Mouse (Mus musculus) small intestine, adult 2 months (tissue): Measurements from ENCODE around the gene Scpep1.

Source experiments
- CTCF ChIP-seq: fragments of 200-500 bp; IDR thresholded peaks from 2 replicates; pipeline ENCODE4 v1.5.1; 2012; ENCODE audit warnings: low read depth, mild to moderate bottlenecking, control low read depth, inconsistent platforms, low read length, moderate library complexity, mixed read lengths; ENCODE audit not compliant: insufficient replicate concordance, insufficient read length; ENCODE audit errors: extremely low read depth
- POLR2A ChIP-seq: fragments of 200-500 bp; IDR thresholded peaks from 2 replicates; pipeline ENCODE4 v1.6.1; 2012; ENCODE audit warnings: low read depth, mild to moderate bottlenecking, control low read depth, inconsistent platforms, low read length, moderate library complexity

GRCm38 (mm10) chr11:88977188-88977587 is 21.9 kb upstream of the Scpep1 start:
- TF ChIP-seq CTCF (no peak), POLR2A (no peak)
